ENCODE assay signal across 8 mouse cellular contexts in the genomic region with DNA sequence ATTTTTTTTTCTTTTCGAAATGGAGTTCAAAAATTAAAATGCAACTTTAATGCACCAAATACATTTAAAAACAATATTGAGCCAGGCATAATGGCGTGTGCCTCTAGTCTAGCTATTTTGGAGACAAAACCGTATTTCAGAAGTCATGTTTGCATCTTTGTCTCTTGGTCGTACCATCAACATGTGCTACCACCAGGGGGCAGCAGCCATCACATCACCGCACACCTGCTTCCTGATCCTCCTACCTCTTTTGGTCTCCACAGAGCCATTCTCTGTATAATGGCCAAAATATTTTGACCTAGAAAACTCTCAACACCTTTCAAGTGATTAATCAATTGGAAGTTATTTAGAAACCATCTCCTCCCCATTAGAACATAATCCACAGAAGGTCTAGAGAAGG.
A peak's percentile ranks its signal among the peaks of the same experiment; 100 is the strongest.
DNase-seq lines count a peak whose midpoint lies in the region; ATAC-seq and TF ChIP-seq lines count a peak whose summit lies in the region.

No protein-coding gene starts in this region.

- no peak overlapping the region for H3K9ac ChIP-seq in kidney, embryonic 16.5 days (replicated peaks; ENCODE audit: low read length)

- H3K27me3 ChIP-seq in kidney, embryonic 16.5 days (ENCODE audit: insufficient read depth, low read length) = no peaks in the 10 kb centered on the region

- no peaks in the 10 kb centered on the region for H3K4me1 ChIP-seq in kidney, embryonic 16.5 days (ENCODE audit: insufficient read depth, low read length)
- no peaks in the 10 kb centered on the region for H3K4me1 ChIP-seq in cortical plate, adult 2 months (ENCODE audit: control insufficient read depth, insufficient read depth, low read length)

- no peaks in the 10 kb centered on the region for H3K36me3 ChIP-seq in kidney, embryonic 16.5 days (ENCODE audit: insufficient read depth, low read length)

- peak; percentile 66 for DNase-seq in kidney, adult 18-20 months
- DNase-seq in adipocyte (ENCODE audit: low spot score) = peak; percentile 68
- peak; percentile 70 to 73 for DNase-seq in left cerebral cortex, postnatal 25 days (ENCODE audit: low spot score in 2 of 2)
- DNase-seq in ovary, postnatal 36 days (ENCODE audit: low spot score) = peak; percentile 58
- peak; percentile 67 for DNase-seq in urinary bladder, postnatal 14 days (ENCODE audit: low spot score)

- H3K4me2 ChIP-seq in kidney, embryonic 16.5 days (replicated peaks; ENCODE audit: low read depth, low read length) = no peak overlapping the region

- intact Hi-C loops in left cerebral cortex, postnatal 25 days (cut with DNase I) = loop anchor here (5.0 kb wide), 1 partner anchor 218 kb away; no protein-coding TSS in a partner anchor

- no peak for ATAC-seq in kidney, embryonic 16.5 days (ENCODE audit: low FRiP score, low TSS enrichment)
- peak; percentile 53 to 82; a peak in 3 of 4 replicates for ATAC-seq in hematopoietic stem cell, adult 5-6 weeks (replicated peaks in 1 of 2; ENCODE audit: insufficient read depth in 1 of 2, low FRiP score in 2 of 2, low TSS enrichment in 1 of 2, low read depth in 1 of 2, poor library complexity in 2 of 2, severe bottlenecking in 2 of 2)

- H3K9me3 ChIP-seq in kidney, embryonic 16.5 days (ENCODE audit: low read length) = no peaks in the 10 kb centered on the region

- TF ChIP-seq POLR2A in cortical plate, adult 2 months (IDR thresholded peaks at IDR 0.05; ENCODE audit: extremely low read depth, insufficient read depth, low read length) = no peak

- no peak overlapping the region for H3K27ac ChIP-seq in kidney, embryonic 16.5 days (ENCODE audit: low read length)
- no peak overlapping the region for H3K27ac ChIP-seq in cortical plate, adult 2 months (ENCODE audit: insufficient read depth, low read length)

- peak; percentile 74 for TF ChIP-seq CTCF in cortical plate, adult 2 months (IDR thresholded peaks at IDR 0.05; ENCODE audit: extremely low read depth, insufficient read depth, low read length)

- no peak overlapping the region for H3K4me3 ChIP-seq in kidney, embryonic 16.5 days (ENCODE audit: low read length)
- H3K4me3 ChIP-seq in cortical plate, adult 2 months (ENCODE audit: insufficient read depth, low read length) = no peak overlapping the region

- 20% methylated on average over 5 of the region's 5 CpGs for WGBS in kidney, embryonic 16.5 days
